ENCODE assay signal across 11 mouse cellular contexts in the genomic region with DNA sequence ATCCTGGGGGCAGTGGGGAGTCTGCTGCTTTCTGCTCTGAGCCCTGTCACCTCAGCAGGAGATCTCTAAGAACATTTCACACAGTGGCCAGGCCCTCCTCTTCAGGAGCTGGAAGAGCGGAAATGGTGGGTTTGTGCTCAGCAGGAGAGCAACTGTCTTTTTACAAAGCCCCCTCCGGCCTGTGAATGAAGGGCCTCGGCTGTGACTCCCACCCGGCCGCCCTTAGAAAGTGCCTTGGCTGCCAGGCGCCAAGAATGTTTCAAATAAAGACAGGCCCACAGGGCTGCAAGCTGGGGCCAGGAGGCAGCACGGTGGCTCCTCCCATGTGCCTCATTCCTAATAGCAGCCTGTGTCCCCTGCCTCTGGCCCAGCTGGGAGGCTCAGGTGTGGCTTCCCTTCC.
A peak's percentile ranks its signal among the peaks of the same experiment; 100 is the strongest.
DNase-seq lines count a peak whose midpoint lies in the region; ATAC-seq and TF ChIP-seq lines count a peak whose summit lies in the region.
"Had no signal": no experiment of that assay in that cellular context is flagged by ENCODE, and none has a peak within 500 bp of the region (broad histone marks: within the 10 kb centered on the region; RNA-seq: fewer than 3 reads in every experiment).

No protein-coding gene starts in this region.

- peak overlapping the region; percentile 35 for H3K27ac ChIP-seq in heart, embryonic 15.5 days
- H3K27ac ChIP-seq in ES-E14 (ENCODE audit: insufficient read depth, low read depth, low read length, poor library complexity, severe bottlenecking) = no peak overlapping the region; the same call in 1 of the 2 replicates
- no peak overlapping the region; the same call in 1 of the 2 replicates for H3K27ac ChIP-seq in forebrain, embryonic 13.5 days
- H3K27ac ChIP-seq in midbrain, embryonic 13.5 days = no peak overlapping the region

- no peaks in the 10 kb centered on the region for H3K36me3 ChIP-seq in heart, embryonic 15.5 days
- H3K36me3 ChIP-seq in ES-E14 (ENCODE audit: control insufficient read depth, insufficient read depth, low read length, poor library complexity, severe bottlenecking) = no peaks in the 10 kb centered on the region
- no peaks in the 10 kb centered on the region for H3K36me3 ChIP-seq in forebrain, embryonic 13.5 days (ENCODE audit: poor library complexity, severe bottlenecking)
- H3K36me3 ChIP-seq in midbrain, embryonic 13.5 days = no peaks in the 10 kb centered on the region

- H3K4me3 ChIP-seq in heart, embryonic 15.5 days = no peak overlapping the region
- H3K4me3 ChIP-seq in ES-E14 (ENCODE audit: insufficient read depth in 1 of 2, low read depth in 1 of 2, low read length in 2 of 2, poor library complexity in 1 of 2, severe bottlenecking in 1 of 2) = no peak overlapping the region
- H3K4me3 ChIP-seq in forebrain, embryonic 13.5 days = no peak overlapping the region
- no peak overlapping the region for H3K4me3 ChIP-seq in midbrain, embryonic 13.5 days (replicated peaks)

- in situ Hi-C loops in ES-E14 (cut with MboI; ENCODE audit: low sequenced_read_pairs in 2 of 2, unreplicated experiment in 2 of 2) = no loop called here

- intact Hi-C loops in heart, postnatal 25 days (cut with DNase I) = loop anchor here (5.0 kb wide), 1 partner anchor 56 kb away; no protein-coding TSS in a partner anchor
- intact Hi-C loops in left cerebral cortex, postnatal 4 days (cut with DNase I) = no loop called here

- peaks cover 2% of the 10 kb centered on the region; the same call in 1 of the 2 replicates for H3K27me3 ChIP-seq in heart, embryonic 15.5 days
- H3K27me3 ChIP-seq in forebrain, embryonic 13.5 days = peaks cover 21% of the 10 kb centered on the region
- H3K27me3 ChIP-seq in midbrain, embryonic 13.5 days = peaks cover 75% of the 10 kb centered on the region

- H3K4me2 ChIP-seq in heart, embryonic 15.5 days = no peak overlapping the region
- H3K4me2 ChIP-seq in forebrain, embryonic 13.5 days = no peak overlapping the region
- H3K4me2 ChIP-seq in midbrain, embryonic 13.5 days (replicated peaks) = no peak overlapping the region

- H3K9me3 ChIP-seq in heart, embryonic 15.5 days (replicated peaks) = no peaks in the 10 kb centered on the region
- H3K9me3 ChIP-seq in ES-E14 (ENCODE audit: control insufficient read depth, insufficient read depth, low read depth, low read length) = no peaks in the 10 kb centered on the region
- no peaks in the 10 kb centered on the region for H3K9me3 ChIP-seq in forebrain, embryonic 13.5 days (replicated peaks)
- no peaks in the 10 kb centered on the region for H3K9me3 ChIP-seq in midbrain, embryonic 13.5 days

- H3K4me1 ChIP-seq in heart, embryonic 15.5 days (replicated peaks) = peaks cover 52% of the 10 kb centered on the region
- peaks cover 6 to 39% of the 10 kb centered on the region in 2 experiments; a peak in 3 of 4 replicates for H3K4me1 ChIP-seq in ES-E14 (ENCODE audit: control insufficient read depth in 2 of 2, insufficient read depth in 2 of 2, low read length in 2 of 2, poor library complexity in 1 of 2)
- peaks cover 13% of the 10 kb centered on the region for H3K4me1 ChIP-seq in forebrain, embryonic 13.5 days
- H3K4me1 ChIP-seq in midbrain, embryonic 13.5 days (replicated peaks) = peaks cover 15% of the 10 kb centered on the region

- H3K9ac ChIP-seq in heart, embryonic 15.5 days = no peak overlapping the region
- H3K9ac ChIP-seq in ES-E14 (ENCODE audit: insufficient read depth, low read depth, low read length, poor library complexity, severe bottlenecking) = no peak overlapping the region
- H3K9ac ChIP-seq in forebrain, embryonic 13.5 days = no peak overlapping the region
- H3K9ac ChIP-seq in midbrain, embryonic 13.5 days (replicated peaks) = no peak overlapping the region

- DNase-seq in heart, postnatal 25 days (ENCODE audit: low spot score) = no peak
- peak; percentile 68 for DNase-seq in ES-E14 (ENCODE audit: low read depth, low spot score)
- DNase-seq in adrenal gland, postnatal 25 days = no peak
- no peak for DNase-seq in right cerebral cortex, postnatal 36 days (ENCODE audit: low spot score in 2 of 2)
- no peak for DNase-seq in left cerebral cortex, postnatal 4 days
- DNase-seq: heart, adult 11 months; kidney, adult 8-10 months; retina, postnatal 1 day had no signal

- whole genome bisulfite sequencing in heart, embryonic 15.5 days = 24% methylated on average over 7 of the region's 7 CpGs
- WGBS in forebrain, embryonic 13.5 days = 3% methylated on average over 7 of the region's 7 CpGs
- WGBS in midbrain, embryonic 13.5 days = 1% methylated on average over 7 of the region's 7 CpGs

- ATAC-seq in heart, embryonic 15.5 days (replicated peaks; ENCODE audit: insufficient number of reproducible peaks, insufficient read depth, low FRiP score, low read depth) = no peak; the same call in 1 of the 2 replicates
- ATAC-seq in forebrain, embryonic 13.5 days = peak; percentile 20; the same call in 1 of the 2 replicates
- ATAC-seq in midbrain, embryonic 13.5 days = peak; percentile 13; the same call in 1 of the 2 replicates

TF ChIP-seq in ES-E14, 5 proteins besides CTCF, POLR2A, EP300 and RAD21:
- TF ChIP-seq CHD2 (IDR thresholded peaks at IDR 0.05; ENCODE audit: low read depth, low read length) (0 out of 2 replicates have a peak, but pooled peaks have one; percentile 17), ZC3H11A (IDR thresholded peaks at IDR 0.05; ENCODE audit: borderline replicate concordance, low read depth, low read length) (no peak), HCFC1 (IDR thresholded peaks at IDR 0.05; ENCODE audit: borderline replicate concordance, insufficient read depth, low read length) (no peak), MAFK (IDR thresholded peaks at IDR 0.05; ENCODE audit: insufficient read depth, low read depth, low read length) (no peak), ZNF384 (IDR thresholded peaks at IDR 0.05; ENCODE audit: low read depth, low read length) (no peak)
